Mouse (Mus musculus): ENCODE measurements around the gene Bach1.
"Not testable (repeated sequence)": the region's sequence is repeated elsewhere in the genome, so short reads cannot be mapped to it uniquely, and the experiment has no call there.

The Bach1 gene

GRCm38 (mm10) chr16:87678667-87679066 is 20.1 kb upstream of the Bach1 start:
- intact Hi-C loops (cut with DNase I): no loop called here

DNA sequence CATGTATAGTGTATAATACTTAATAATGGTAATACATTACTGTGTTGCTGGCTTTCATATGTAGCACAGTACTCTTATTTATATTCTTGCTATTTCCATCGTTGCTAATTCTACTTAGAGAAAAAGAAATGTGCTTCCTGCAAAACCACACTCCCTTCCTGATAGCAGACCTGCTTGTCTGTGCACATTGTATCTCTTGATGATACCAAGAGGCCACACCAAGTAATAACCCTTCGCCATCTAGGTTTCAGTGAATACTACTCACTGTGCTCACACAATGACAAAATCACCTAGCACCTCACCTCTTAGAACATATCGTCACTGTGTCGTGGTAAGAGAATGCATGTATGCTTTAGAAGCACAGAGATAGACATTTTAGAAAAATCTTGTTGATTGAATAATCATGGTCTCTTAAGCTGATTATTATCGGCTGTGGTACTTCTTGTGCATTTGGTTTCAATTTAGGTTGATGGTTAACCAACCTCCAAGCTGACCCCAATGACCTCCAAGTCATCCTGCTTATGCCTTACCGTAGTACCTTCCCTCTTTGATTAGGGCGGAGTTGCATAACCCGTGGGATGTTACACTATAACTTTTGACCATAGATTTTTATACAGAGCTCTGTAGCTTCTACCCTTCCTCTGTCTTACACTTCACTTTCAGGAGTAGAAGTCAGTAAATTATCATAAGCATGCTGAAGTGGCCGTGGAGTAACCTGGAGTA is 17.7 kb upstream of the Bach1 start:
- intact Hi-C loops (cut with DNase I): no loop called here

GRCm38 (mm10) chr16:87681848-87682247 is 16.9 kb upstream of the Bach1 start:
- intact Hi-C loops (cut with DNase I): no loop called here

- intact Hi-C loops (cut with DNase I): no loop called here
These were observed 12.3 kb upstream of the Bach1 start for GRCm38 (mm10) chr16:87686458-87686857.

DNA sequence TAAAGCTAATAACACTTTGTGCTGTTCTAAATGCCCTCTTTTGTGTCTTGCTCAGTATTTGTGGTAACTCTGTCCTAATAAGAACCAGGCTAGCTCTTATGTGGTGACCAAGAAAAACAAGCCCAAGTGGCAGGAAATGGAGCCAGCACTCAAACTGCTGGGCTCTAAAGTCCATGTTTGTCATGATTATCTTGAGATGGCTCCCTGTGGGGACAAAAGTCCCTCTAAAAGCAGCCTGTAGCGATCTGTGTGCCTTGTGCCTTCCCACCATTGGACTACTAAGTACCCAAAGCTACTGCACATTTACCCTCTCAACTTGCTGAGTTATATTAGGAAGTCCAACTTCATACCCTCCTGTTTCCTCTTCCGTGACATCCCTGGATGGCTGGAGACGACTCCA is 11.4 kb upstream of the Bach1 start:
- intact Hi-C loops (cut with DNase I): no loop called here

- intact Hi-C loops (cut with DNase I): not testable (repeated sequence)
These were observed 10.4 kb upstream of the Bach1 start for GRCm38 (mm10) chr16:87688328-87688727.

- intact Hi-C loops (cut with DNase I): not testable (repeated sequence)
These were observed 9.9 kb upstream of the Bach1 start for GRCm38 (mm10) chr16:87688823-87689222.

DNA sequence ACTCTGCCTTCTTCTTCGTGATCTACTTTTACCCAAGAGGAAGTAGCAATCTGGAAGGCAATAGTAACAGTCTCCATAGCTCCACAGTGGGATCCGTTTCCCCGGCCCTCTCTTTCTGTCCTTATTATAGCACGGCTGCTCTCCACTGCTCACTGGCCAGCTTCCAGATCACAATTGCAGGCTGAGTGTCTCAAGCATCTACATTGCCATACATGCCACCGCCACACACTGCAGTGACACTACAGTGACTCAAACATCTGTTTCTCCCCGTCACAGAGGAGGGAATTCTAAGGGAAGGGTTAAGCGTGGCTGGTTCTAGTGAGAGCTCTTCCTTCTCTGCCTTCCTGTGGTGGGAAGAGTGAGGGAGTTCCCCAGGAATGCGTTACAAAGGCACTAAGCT is 9.5 kb upstream of the Bach1 start:
- intact Hi-C loops (cut with DNase I): no loop called here

- intact Hi-C loops (cut with DNase I): no loop called here
These were observed 8.2 kb upstream of the Bach1 start for GRCm38 (mm10) chr16:87690506-87690905.

- intact Hi-C loops (cut with DNase I): no loop called here
These were observed 7.6 kb upstream of the Bach1 start for GRCm38 (mm10) chr16:87691102-87691501.

- intact Hi-C loops (cut with DNase I): no loop called here
These were observed 6.2 kb upstream of the Bach1 start for GRCm38 (mm10) chr16:87692591-87692990.

DNA sequence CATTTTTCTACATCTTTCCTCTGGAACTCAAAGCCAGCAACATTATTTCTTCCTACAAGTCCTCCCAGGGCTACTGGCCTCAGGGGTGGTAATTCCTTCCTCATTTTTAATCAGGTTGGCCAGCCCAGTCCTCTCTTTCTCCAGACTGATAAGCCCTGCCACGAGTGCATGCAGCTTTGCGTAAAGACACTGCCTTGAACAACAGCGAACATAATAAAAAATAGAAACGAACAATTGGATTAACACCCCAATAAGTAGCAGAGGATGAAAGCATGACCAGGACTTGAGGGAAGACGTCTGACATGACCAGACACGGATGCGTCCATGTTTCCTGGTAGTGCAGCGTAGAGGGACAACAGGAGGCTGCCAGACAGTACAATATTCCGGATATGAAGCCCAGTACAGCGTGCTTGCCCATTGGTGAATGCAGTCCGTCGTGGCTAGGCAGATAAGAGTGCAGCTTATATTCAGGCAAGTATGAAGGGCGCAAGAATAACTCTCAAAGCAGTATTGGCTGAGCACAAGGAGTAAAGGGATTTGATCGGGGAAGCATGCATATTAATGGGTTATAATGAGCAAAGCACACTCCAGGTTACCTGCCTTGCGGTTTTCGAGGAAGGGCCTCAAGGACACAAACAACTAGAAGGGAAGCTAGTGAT is 909 bp upstream of the Bach1 start:
- intact Hi-C loops (cut with DNase I): loop anchor here (5.0 kb wide), 1 partner anchor 36 kb away; no protein-coding TSS in a partner anchor

- intact Hi-C loops (cut with DNase I): loop anchor here (5.0 kb wide), 1 partner anchor 37 kb away; no protein-coding TSS in a partner anchor
These were observed 554 bp downstream of the Bach1 start for GRCm38 (mm10) chr16:87699306-87699692.

GRCm38 (mm10) chr16:87699693-87700394 is 1.1 kb downstream of the Bach1 start:
- intact Hi-C loops (cut with DNase I): loop anchor here (5.0 kb wide), 1 partner anchor 38 kb away; no protein-coding TSS in a partner anchor

DNA sequence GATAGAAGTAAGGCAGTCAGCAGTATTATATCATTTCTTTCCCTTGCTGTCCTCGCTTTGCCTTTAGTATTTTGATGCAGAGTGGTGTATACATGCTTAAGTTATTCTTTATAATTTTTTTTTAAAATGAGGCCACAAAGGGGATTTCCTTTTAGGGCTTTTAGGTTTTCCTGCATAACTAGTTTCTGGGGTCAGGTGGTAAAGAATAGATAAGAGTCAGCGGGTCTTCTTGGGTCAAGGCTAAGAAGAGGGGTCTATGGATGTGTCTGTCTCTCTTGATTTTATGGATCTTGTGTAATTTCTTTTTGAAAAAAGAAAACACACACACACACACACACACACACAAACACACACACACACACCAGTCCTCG is 1.6 kb downstream of the Bach1 start:
- intact Hi-C loops (cut with DNase I): no loop called here

GRCm38 (mm10) chr16:87701891-87702290 is 3.1 kb downstream of the Bach1 start:
- intact Hi-C loops (cut with DNase I): no loop called here

- intact Hi-C loops (cut with DNase I): no loop called here
These were observed 4.1 kb downstream of the Bach1 start for GRCm38 (mm10) chr16:87702881-87703280.

- intact Hi-C loops (cut with DNase I): no loop called here
These were observed 5.5 kb downstream of the Bach1 start for GRCm38 (mm10) chr16:87704225-87704624.

- intact Hi-C loops (cut with DNase I): no loop called here
These were observed 7.3 kb downstream of the Bach1 start for GRCm38 (mm10) chr16:87705892-87706589.

GRCm38 (mm10) chr16:87707335-87707734 is 8.6 kb downstream of the Bach1 start:
- intact Hi-C loops (cut with DNase I): no loop called here

GRCm38 (mm10) chr16:87708570-87708969 is 9.8 kb downstream of the Bach1 start:
- intact Hi-C loops (cut with DNase I): no loop called here

- intact Hi-C loops (cut with DNase I): no loop called here
These were observed 10.4 kb downstream of the Bach1 start for GRCm38 (mm10) chr16:87709144-87709543.

Measured in adrenal gland (tissue).